Mouse (Mus musculus): ENCODE results near the gene BC049352. TPM values are rescaled to one million over a fixed set of nuclear protein-coding genes. Genes with fewer than 3 reads are reported as not detected.
A peak's percentile ranks its signal among the peaks of the same experiment; 100 is the strongest.

Gene BC049352
- polyA plus RNA-seq (2012; rRNA removed): not detected in 2 replicates

- Histone ChIP-seq H3K4me3 (replicated peaks; ENCODE audit: extremely low read depth, low read depth, low read length) (no peak within 1 kb of the TSS), H3K4me1 (ENCODE audit: control insufficient read depth, insufficient read depth, low read length) (no peaks in the 10 kb centered on the region)
- no peak for TF ChIP-seq CTCF (IDR thresholded peaks at IDR 0.05; ENCODE audit: insufficient read depth, low read length)
- no peak for TF ChIP-seq POLR2A (IDR thresholded peaks at IDR 0.05; ENCODE audit: borderline replicate concordance, extremely low read depth, low read depth, low read length)
- 2% methylated on average over 2 of the region's 2 CpGs for WGBS
- no peak for DNase-seq
Measured at GRCm38 (mm10) chr9:45181770-45182169, at the start of gene BC049352. BC049352 (plus strand) TSS chr9:45182007.

- WGBS: 25% methylated on average over 5 of the region's 5 CpGs
Measured at GRCm38 (mm10) chr9:45133484-45134310, 48.1 kb upstream of the BC049352 start.

GRCm38 (mm10) chr9:45136442-45137169 lies 45.2 kb upstream of the BC049352 start:
- no peak for TF ChIP-seq CTCF (IDR thresholded peaks at IDR 0.05; ENCODE audit: insufficient read depth, low read length)
- TF ChIP-seq POLR2A (IDR thresholded peaks at IDR 0.05; ENCODE audit: borderline replicate concordance, extremely low read depth, low read depth, low read length): no peak
- WGBS: 28% methylated on average over 7 of the region's 7 CpGs
- no peaks in the 10 kb centered on the region for H3K4me1 ChIP-seq (ENCODE audit: control insufficient read depth, insufficient read depth, low read length)
- no peak overlapping the region for H3K4me3 ChIP-seq (replicated peaks; ENCODE audit: extremely low read depth, low read depth, low read length)
- no peak for DNase-seq

More at GRCm38 (mm10) chr9:45133484-45134310, 48.1 kb upstream of the BC049352 start:
- TF ChIP-seq POLR2A (IDR thresholded peaks at IDR 0.05; ENCODE audit: borderline replicate concordance, extremely low read depth, low read depth, low read length) (no peak), CTCF (IDR thresholded peaks at IDR 0.05; ENCODE audit: insufficient read depth, low read length) (peak; percentile 65)
- DNase-seq: peak; percentile 45
- Histone ChIP-seq H3K4me1 (ENCODE audit: control insufficient read depth, insufficient read depth, low read length) (no peaks in the 10 kb centered on the region), H3K4me3 (replicated peaks; ENCODE audit: extremely low read depth, low read depth, low read length) (no peak overlapping the region)

DNA sequence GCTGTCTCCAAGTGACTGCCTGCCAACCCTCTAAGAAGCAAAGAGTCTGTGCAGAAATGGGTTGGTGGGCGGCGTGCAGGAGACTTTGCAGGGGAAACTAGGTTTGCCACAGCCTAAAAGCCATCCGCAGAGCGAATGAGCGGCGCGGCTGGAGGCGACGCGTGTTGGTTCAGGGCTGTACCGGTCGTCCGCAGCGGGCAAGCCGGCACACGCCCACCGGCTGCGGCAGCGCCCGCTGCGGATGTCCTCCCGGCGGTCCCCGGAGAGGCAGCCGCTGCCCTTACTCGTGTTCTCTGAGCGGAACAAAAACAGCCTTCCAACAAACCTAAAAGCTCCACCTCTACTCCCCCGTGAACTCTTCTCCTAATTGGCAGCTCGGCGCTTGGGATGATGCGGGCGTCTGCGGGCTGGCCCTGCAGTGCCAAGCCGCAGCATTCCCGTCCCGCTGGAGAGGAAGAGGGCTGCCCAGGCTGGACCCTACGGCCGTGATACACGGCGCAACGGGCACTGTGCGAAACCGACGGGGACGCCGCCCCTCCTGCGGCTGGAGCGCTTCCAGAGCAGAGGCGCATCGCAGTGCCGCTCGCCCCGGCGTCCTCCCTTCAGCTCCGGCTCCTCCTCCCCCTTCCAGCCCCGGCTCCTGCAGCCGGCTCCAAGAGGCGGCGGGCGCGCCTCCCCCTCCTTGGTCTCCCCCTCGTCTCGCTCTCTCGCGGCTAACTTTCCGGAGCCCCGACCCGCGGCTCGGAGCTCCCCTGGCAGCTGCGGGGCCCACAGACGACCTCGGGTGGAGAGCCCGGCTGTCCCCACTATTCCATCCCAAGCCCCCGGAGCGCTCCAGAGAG lies 43.4 kb upstream of the BC049352 start, which contains the start of gene Scn4b:
Scn4b (plus strand) TSS at position 205 of the 842 bp plus-strand sequence.
- Histone ChIP-seq H3K4me3 (replicated peaks; ENCODE audit: extremely low read depth, low read depth, low read length) (peak within 1 kb of the TSS; percentile 5), H3K4me1 (ENCODE audit: control insufficient read depth, insufficient read depth, low read length) (no peaks in the 10 kb centered on the region)
- no peak for TF ChIP-seq CTCF (IDR thresholded peaks at IDR 0.05; ENCODE audit: insufficient read depth, low read length)
- no peak for TF ChIP-seq POLR2A (IDR thresholded peaks at IDR 0.05; ENCODE audit: borderline replicate concordance, extremely low read depth, low read depth, low read length)
- WGBS: under 1% methylated on average over 75 of the region's 76 CpGs
- DNase-seq: no peak

DNA sequence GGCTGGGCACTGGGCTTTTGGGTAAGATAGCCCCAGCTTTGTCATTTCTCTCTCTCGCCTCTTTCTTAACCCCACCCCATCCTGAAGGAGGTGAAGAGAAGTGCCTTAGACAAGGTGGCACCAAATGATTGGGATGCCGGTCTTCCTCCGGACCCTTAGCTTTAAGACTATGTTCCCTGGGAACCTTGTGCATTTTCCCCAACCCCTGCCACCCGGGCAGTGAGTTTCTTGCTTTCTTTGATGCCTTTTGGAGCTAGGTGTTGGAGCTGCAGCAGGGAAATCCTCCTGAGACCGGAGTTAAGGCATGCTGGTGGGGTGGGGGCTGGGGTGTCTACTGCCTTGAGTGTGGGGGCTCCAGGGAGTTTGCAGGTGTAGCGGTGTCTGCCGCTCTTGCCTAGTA lies 42.7 kb upstream of the BC049352 start:
- TF ChIP-seq POLR2A (IDR thresholded peaks at IDR 0.05; ENCODE audit: borderline replicate concordance, extremely low read depth, low read depth, low read length): no peak
- no peak for TF ChIP-seq CTCF (IDR thresholded peaks at IDR 0.05; ENCODE audit: insufficient read depth, low read length)

GRCm38 (mm10) chr9:45140945-45141344 lies 40.9 kb upstream of the BC049352 start:
- TF ChIP-seq CTCF (IDR thresholded peaks at IDR 0.05; ENCODE audit: insufficient read depth, low read length): no peak
- no peak for TF ChIP-seq POLR2A (IDR thresholded peaks at IDR 0.05; ENCODE audit: borderline replicate concordance, extremely low read depth, low read depth, low read length)
- H3K4me1 ChIP-seq (ENCODE audit: control insufficient read depth, insufficient read depth, low read length): no peaks in the 10 kb centered on the region
- H3K4me3 ChIP-seq (replicated peaks; ENCODE audit: extremely low read depth, low read depth, low read length): no peak overlapping the region
- no peak for DNase-seq
- 63% methylated on average over 7 of the region's 7 CpGs for WGBS

More for the DNA sequence above, 42.7 kb upstream of the BC049352 start:
- WGBS: 8% methylated on average over 7 of the region's 7 CpGs
- no peak for DNase-seq
- Histone ChIP-seq H3K4me1 (ENCODE audit: control insufficient read depth, insufficient read depth, low read length) (no peaks in the 10 kb centered on the region), H3K4me3 (replicated peaks; ENCODE audit: extremely low read depth, low read depth, low read length) (no peak overlapping the region)

DNA sequence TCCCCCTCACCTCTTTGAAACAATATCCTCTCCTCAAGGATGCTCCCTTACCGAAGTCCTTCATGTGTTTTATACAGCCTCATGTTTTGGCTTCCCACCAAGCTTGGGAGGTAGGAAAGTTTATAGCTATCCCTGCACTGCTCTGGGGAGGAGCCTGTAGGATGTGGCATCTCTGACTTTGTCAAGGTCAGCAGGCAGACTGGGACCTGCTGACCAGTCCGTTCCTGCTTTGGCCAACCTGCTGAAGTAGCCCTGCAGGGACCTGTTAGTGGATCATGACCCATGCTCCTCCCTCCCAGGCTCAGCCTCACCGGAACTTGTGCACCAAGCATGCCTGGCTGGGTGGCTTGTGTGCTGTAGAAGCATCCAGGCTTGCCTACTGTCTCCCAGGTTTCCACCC lies 39.1 kb upstream of the BC049352 start:
- H3K4me3 ChIP-seq (replicated peaks; ENCODE audit: extremely low read depth, low read depth, low read length): no peak overlapping the region
- WGBS: 65% methylated on average over 3 of the region's 3 CpGs
- no peaks in the 10 kb centered on the region for H3K4me1 ChIP-seq (ENCODE audit: control insufficient read depth, insufficient read depth, low read length)
- no peak for DNase-seq
- TF ChIP-seq POLR2A (IDR thresholded peaks at IDR 0.05; ENCODE audit: borderline replicate concordance, extremely low read depth, low read depth, low read length) (no peak), CTCF (IDR thresholded peaks at IDR 0.05; ENCODE audit: insufficient read depth, low read length) (no peak)

DNA sequence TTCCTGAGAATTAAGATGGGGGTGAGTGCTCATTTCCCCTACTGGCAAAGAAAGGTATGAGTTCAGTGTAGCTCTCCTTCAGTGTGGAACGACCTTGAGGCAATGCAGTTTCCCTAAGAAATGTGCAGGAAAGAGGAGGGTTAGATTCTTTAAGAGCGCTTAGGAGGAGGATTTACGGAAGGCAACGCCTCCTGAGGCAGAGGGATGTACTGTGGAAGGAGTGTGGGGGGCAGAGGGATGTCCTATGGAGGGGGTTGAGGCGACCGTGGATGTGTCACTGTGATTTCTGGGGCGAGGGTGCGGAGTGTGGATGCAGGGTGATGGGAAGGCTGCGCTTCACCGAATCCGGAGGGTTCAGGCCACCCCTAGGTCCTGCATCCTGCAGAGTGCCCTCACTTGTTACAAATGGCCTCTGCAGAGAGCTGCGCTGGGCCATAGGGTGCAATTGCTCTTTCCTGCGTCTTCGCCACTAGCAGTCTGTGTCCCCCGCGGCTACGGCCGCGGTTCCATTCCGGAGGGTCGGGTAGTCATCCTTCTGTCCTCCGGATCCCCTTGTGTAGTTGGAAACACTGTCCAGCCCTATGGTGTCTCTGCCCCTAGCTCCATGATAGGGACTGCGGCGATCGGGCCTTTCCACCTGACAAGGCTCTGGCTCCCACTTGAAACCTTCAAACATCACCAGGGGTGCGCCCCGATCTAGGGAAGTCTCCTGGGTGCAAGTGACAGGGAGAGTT lies 36.1 kb upstream of the BC049352 start:
- no peak overlapping the region for H3K4me3 ChIP-seq (replicated peaks; ENCODE audit: extremely low read depth, low read depth, low read length)
- DNase-seq: peak; percentile 10
- 7% methylated on average over 27 of the region's 27 CpGs for WGBS
- no peaks in the 10 kb centered on the region for H3K4me1 ChIP-seq (ENCODE audit: control insufficient read depth, insufficient read depth, low read length)
- no peak for TF ChIP-seq CTCF (IDR thresholded peaks at IDR 0.05; ENCODE audit: insufficient read depth, low read length)
- no peak for TF ChIP-seq POLR2A (IDR thresholded peaks at IDR 0.05; ENCODE audit: borderline replicate concordance, extremely low read depth, low read depth, low read length)
